Mouse (Mus musculus) thymus, adult 2 months (tissue): Measurements from ENCODE around the gene Bcl2l12. TPM values are rescaled to one million over a fixed set of nuclear protein-coding genes. Genes with fewer than 3 reads are reported as not detected.

Source experiments
- DNase-seq: peaks from one replicate; pipeline ENCODE4 v3.0.0; 2021
- H3K27ac ChIP-seq: fragments of 200-500 bp; 2 replicates; pipeline ENCODE4 v1.5.1; 2012; ENCODE audit warnings: low read length, control low read depth; ENCODE audit not compliant: control insufficient read depth, insufficient read depth
- H3K27me3 ChIP-seq: fragments of 200-500 bp; 2 replicates; pipeline ENCODE4 v1.6.1; 2012; ENCODE audit warnings: mild to moderate bottlenecking, low read length, moderate library complexity, mixed read lengths; ENCODE audit not compliant: control insufficient read depth, insufficient read depth
- H3K36me3 ChIP-seq: fragments of 200-500 bp; 2 replicates; pipeline ENCODE4 v1.6.1; 2012; ENCODE audit warnings: mild to moderate bottlenecking, low read length, moderate library complexity; ENCODE audit not compliant: control insufficient read depth, insufficient read depth
- H3K4me1 ChIP-seq: fragments of 200-500 bp; replicated peaks from 2 replicates; pipeline ENCODE4 v1.6.1; 2012; ENCODE audit warnings: low read length; ENCODE audit not compliant: control insufficient read depth, insufficient read depth
- H3K4me3 ChIP-seq: fragments of 200-500 bp; 2 replicates; pipeline ENCODE4 v1.5.1; 2012; ENCODE audit warnings: mild to moderate bottlenecking, low read length, control low read depth, moderate library complexity; ENCODE audit not compliant: control insufficient read depth, insufficient read depth
- CTCF ChIP-seq: fragments of 200-500 bp; IDR thresholded peaks from 2 replicates; pipeline ENCODE4 v1.5.1; 2012; ENCODE audit warnings: mild to moderate bottlenecking, control low read depth, low read length, moderate library complexity, borderline replicate concordance; ENCODE audit not compliant: control insufficient read depth, poor library complexity, insufficient read depth; ENCODE audit errors: extremely low read depth
- POLR2A ChIP-seq: fragments of 200-500 bp; IDR thresholded peaks from 2 replicates; pipeline ENCODE4 v1.6.1; 2012; ENCODE audit warnings: mild to moderate bottlenecking, low read length, control low read depth, moderate library complexity; ENCODE audit not compliant: control insufficient read depth, poor library complexity, insufficient read depth; ENCODE audit errors: extremely low read depth
- WGBS: fragments of 180-500 bp; shearing (Covaris S2); methylation state at CpG from one replicate; pipeline ENCODE4 v1.1.7; 2018; 5-methylcytosine and 5-hydroxymethylcytosine counted together
- polyA plus RNA-seq: library from polyadenylated mRNA; depleted of rRNA; stranded (reverse); fragments of >200 nt; gene quantifications from 2 replicates; pipeline ENCODE4 v1.2.3, GENCODE M21; 2012

The Bcl2l12 gene
- polyA plus RNA-seq, 1 experiment = 85.6 TPM

DNA sequence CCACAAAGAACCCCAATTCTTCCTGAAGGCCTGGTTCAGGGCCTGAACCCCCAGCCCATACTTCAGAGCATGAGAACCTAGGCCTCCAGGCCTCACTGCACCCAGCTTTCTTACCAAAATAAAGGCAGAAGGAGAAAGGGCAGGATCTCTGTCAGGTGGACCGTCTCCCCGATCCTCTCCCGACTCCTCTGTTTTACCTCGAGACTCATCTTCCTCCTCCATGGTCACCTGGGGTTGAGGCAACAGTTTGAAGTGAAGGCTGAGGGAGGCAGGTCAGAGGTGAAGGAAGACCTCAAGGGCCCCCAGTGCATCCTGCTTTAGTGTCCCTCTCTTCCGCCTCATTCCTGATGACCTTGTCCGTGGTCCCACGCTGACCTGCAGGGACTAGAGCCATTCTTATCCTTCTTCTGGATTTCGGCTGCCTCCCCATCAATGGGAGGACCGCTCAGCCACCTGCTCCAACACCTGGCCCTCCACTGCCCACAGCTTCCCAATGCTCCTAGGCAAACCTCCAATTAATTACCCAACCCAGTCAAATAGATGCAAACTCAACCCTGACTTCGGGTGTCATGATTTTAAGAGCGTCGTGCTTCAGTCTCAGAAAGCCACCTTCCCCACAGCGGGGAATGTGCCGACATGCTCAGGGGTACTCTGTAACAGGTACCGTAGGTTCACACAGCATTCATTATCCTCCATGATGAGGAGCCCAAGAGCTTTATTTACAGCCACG, 15.0 kb upstream of the Bcl2l12 start:
- 97% methylated on average over 16 of the region's 16 CpGs for whole genome bisulfite sequencing
- DNase-seq = no peak
- no peaks in the 10 kb centered on the region for H3K27me3 ChIP-seq
- TF ChIP-seq CTCF = no peak
- TF ChIP-seq POLR2A = no peak
- H3K27ac ChIP-seq = no peak overlapping the region
- H3K4me3 ChIP-seq = no peak overlapping the region
- H3K36me3 ChIP-seq = peaks cover 20% of the 10 kb centered on the region
- H3K4me1 ChIP-seq = no peaks in the 10 kb centered on the region; the same call in none of the 2 replicates

DNA sequence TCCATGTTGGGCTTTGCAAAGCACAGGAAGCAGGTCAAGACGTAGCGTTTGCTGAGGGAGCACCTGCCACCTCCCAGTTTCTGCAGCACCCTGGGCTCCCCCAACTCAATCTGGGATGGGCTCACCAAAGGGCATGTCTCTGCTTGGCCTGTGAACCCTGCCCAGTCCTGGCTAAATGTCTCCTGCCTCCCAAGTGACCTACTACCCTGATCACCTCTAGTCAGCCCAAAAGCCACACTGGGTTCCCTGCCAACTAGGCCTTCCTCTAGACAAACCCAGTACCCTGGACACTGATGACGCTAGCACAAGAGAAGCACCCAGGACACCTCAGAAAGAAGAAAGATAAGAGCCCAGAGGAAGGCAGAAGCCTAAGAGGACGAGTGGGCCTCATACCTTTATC, 14.3 kb upstream of the Bcl2l12 start:
- Histone ChIP-seq H3K27ac (no peak overlapping the region), H3K27me3 (no peaks in the 10 kb centered on the region), H3K4me3 (no peak overlapping the region), H3K4me1 (no peaks in the 10 kb centered on the region; the same call in 1 of the 2 replicates), H3K36me3 (peaks cover 26% of the 10 kb centered on the region)
- no peak for DNase-seq
- 96% methylated on average over 4 of the region's 4 CpGs for WGBS
- TF ChIP-seq CTCF = no peak
- no peak for TF ChIP-seq POLR2A

DNA sequence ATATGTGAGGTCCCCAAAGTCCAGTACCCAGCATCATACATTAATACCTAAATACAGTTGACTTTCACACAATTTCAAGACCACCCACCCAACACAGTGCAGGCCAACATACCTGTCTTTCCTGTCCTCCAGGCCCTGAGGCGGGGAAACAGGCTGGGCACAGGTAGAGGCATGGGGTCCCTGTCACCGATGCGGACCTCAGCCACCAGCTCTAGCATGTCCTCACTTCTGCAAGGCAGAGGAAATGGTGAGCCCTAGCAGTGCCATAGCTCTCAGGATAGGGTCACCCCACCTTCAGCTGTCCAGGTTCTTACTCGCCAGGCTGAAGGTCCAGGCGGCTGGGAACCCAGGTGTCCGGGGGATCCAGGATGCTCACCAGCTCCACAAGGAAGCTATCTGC, 13.5 kb upstream of the Bcl2l12 start:
- no peaks in the 10 kb centered on the region for H3K27me3 ChIP-seq
- H3K27ac ChIP-seq = no peak overlapping the region
- 96% methylated on average over 6 of the region's 6 CpGs for WGBS
- H3K4me1 ChIP-seq = no peaks in the 10 kb centered on the region; the same call in 1 of the 2 replicates
- DNase-seq = no peak
- peaks cover 30% of the 10 kb centered on the region for H3K36me3 ChIP-seq
- TF ChIP-seq CTCF (no peak), POLR2A (no peak)
- H3K4me3 ChIP-seq = no peak overlapping the region

DNA sequence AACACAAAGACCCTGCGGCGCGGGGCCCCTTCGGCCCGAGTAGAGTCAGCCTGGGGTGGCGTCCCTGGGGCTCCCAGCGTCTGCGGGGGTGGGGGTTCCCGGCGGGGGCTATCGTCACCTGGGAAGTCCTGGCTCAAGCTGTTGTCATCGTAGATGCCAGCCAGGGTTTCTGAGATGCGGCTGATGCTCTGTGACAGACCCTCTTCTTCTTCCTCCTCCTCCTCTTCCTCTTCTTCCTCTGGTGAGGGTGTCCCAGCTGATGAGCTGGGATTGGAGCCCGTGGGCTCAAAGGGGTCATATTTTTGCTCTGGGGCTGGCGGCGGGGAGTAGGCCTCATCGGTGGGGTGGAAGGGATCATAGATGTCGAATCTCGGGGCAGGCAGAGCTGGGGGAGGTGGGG, 9.9 kb upstream of the Bcl2l12 start:
- no peak for DNase-seq
- no peak overlapping the region for H3K4me3 ChIP-seq
- H3K27me3 ChIP-seq = no peaks in the 10 kb centered on the region
- 98% methylated on average over 19 of the region's 19 CpGs for WGBS
- peaks cover 47% of the 10 kb centered on the region for H3K36me3 ChIP-seq
- no peaks in the 10 kb centered on the region for H3K4me1 ChIP-seq
- TF ChIP-seq CTCF (no peak), POLR2A (no peak)
- no peak overlapping the region for H3K27ac ChIP-seq

DNA sequence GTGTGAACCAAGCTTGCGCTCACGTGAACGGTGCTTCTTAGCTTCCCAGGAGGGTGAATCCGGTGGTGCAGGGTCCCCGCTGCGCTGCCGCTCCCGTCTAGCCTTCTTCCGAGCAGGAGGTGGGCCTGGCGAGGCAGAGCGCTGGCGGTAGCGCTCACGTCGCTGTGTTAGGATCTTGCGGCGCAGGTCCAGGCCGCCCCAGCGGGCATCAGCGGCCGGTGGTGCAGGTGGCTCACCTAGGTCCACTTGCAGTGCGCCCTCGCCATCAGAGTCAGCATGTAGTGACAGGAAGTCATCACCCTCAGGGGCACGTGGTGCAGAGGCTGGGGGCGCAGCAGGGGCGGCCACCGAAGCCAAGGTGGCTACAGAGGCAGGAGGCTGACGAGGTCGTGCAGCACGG, 9.3 kb upstream of the Bcl2l12 start:
- no peak for DNase-seq
- Histone ChIP-seq H3K27ac (no peak overlapping the region), H3K4me1 (no peaks in the 10 kb centered on the region), H3K27me3 (no peaks in the 10 kb centered on the region), H3K36me3 (peaks cover 53% of the 10 kb centered on the region), H3K4me3 (no peak overlapping the region)
- WGBS = 97% methylated on average over 30 of the region's 30 CpGs
- TF ChIP-seq POLR2A (no peak), CTCF (no peak)

DNA sequence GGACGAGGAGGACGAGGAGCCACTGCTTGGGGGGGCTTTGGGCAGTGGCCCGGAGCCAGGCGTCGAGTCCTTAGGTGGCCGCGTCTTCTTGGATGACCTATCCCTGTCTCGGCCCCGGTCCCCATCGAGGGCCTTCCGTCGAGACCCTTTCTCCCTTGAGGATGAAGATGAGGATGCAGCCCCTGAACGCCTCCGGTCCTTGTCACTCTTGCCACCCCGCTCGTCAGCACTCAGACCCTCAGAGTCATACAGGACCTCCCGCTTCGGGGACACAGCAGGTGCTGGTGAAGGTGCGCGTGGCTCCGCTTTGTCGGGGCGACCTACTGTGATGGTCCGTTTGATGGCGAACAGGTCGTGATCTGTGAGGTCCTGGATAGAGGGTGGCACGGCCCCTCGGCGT, 8.6 kb upstream of the Bcl2l12 start:
- H3K27ac ChIP-seq = no peak overlapping the region
- H3K4me3 ChIP-seq = no peak overlapping the region
- TF ChIP-seq CTCF = no peak
- H3K27me3 ChIP-seq = no peaks in the 10 kb centered on the region
- no peak for DNase-seq
- 98% methylated on average over 29 of the region's 29 CpGs for WGBS
- peaks cover 55% of the 10 kb centered on the region for H3K36me3 ChIP-seq
- H3K4me1 ChIP-seq = no peaks in the 10 kb centered on the region

DNA sequence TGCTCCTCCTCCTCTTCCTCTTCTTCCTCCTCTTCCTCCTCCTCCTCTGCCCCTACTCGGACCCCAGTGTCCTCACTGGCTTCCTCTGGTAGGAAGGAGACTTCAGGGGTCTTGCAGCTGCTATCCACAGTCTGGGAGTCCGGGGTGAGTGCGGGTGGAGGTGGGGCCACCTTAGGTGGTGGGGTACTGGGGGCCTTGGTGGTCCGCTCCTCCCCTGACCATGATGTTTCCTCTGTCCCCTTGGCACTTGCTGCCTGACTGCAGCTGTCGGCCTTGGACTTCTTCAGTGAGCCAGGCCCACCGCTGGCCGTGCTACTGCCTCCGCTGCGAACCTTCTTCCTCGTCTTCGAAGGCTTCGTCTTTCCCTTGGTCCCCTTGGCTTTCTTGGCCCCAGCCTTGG, 8.0 kb upstream of the Bcl2l12 start:
- no peak for DNase-seq
- H3K4me3 ChIP-seq = no peak overlapping the region
- H3K4me1 ChIP-seq = no peaks in the 10 kb centered on the region
- H3K27ac ChIP-seq = no peak overlapping the region
- no peaks in the 10 kb centered on the region for H3K27me3 ChIP-seq
- 97% methylated on average over 12 of the region's 12 CpGs for WGBS
- H3K36me3 ChIP-seq = peaks cover 55% of the 10 kb centered on the region
- no peak for TF ChIP-seq CTCF
- no peak for TF ChIP-seq POLR2A
